Mouse (Mus musculus) spleen, embryonic (tissue): ENCODE measurements around the gene Oprl1.

ENCODE experiments used
- CTCF ChIA-PET: fragments of 350-600 bp; sonication (Branson Sonifier 250); formaldehyde crosslinking; loops from one replicate; lab custom pipeline; 2022; lab: Charles Lee

Gene Oprl1

GRCm38 (mm10) chr2:181763006-181763830, 48.4 kb downstream of the Oprl1 start, which contains the start of gene Myt1:
Gene Myt1, plus strand, starts transcription at chr2:181763332.
- CTCF ChIA-PET, result no interaction called here

- CTCF ChIA-PET, result no interaction called here
These were observed 49.2 kb downstream of the Oprl1 start for GRCm38 (mm10) chr2:181763886-181764527.

- CTCF ChIA-PET, result no interaction called here
These were observed 49.8 kb downstream of the Oprl1 start for GRCm38 (mm10) chr2:181764600-181764999.

DNA sequence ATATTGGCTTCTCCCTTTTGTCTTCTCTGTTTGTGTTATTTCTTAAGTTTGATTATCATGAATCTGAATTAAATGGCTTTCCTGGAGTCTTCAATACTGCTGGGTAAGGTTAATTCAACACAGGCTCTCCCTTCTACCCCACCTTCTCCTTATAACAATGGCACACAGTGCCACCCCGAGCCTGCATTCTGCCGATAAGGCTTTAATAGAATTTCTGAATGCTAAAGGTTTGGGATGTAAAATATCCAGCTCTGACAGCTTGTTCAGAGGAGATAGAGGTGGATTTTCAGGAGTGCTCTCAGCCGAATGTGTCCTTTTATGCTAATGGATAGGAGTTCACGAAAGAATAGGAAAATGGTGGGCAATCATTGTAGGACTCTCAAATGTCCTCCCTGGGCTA, 50.4 kb downstream of the Oprl1 start:
- CTCF ChIA-PET, result no interaction called here

DNA sequence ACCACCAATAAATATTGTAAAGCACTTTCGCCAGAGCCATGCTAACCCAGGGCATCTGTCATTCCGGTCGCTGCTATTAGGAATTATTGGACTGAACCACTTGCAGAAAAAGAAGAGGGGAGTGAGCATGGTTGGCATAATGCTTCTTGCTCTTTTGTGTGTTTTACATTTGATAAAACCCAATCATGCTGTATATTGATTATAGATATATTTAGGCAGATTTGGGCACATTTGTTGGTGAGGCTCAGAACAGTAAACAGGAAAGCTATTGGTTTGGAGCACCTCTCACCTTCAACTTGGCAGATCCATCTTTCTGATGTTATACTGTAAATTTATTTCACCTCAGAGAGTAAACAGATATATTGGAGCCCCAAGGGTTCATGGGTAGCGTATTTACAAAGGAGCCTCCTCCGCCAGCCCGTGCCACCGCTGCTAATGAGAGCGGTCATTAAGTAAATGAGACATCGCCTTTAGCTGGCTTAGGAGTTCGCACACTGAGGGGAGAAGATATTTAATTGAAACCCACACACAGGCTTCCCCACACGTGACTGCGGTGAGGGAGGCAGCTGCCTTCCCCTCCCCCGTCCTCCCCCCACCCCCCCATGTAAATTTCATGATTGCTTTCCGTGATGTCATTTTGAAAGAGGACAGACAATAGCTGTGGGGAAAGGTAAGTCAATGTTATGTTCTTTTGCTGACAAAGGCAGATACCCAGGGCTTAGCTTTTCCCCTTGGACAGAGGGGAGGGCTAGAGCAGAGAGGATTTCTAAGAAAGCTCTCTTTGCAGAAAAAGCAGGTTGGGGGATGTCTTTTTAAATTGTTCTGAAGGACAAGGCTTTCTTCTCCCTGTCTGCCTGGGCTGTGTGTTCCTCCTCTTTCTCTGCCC, 52.1 kb downstream of the Oprl1 start:
- CTCF ChIA-PET, result no interaction called here

- CTCF ChIA-PET, result no interaction called here
These were observed 53.6 kb downstream of the Oprl1 start for GRCm38 (mm10) chr2:181768451-181768850.

DNA sequence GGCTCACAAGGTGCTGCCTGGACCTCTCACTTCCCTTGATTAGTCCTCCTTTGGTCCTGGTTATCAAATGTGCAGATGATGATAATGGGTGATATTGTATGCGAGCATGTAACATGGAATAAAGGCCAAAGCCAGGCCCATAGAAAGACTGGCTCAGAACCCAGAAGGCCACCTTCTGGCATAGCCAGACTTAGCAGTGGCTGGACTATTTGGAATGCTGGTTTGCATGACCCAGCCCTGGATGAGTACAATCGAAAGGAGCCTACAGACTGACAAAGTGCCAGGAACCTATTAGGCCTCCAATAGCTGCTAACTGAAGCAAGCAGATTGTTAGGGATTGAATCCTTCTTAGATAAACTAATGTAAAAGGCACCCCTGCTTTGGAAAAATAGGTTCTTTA, 54.6 kb downstream of the Oprl1 start:
- CTCF ChIA-PET, result no interaction called here
